Mouse (Mus musculus) erythroblast, embryonic 14.5 days (primary cell): Measurements from ENCODE around the gene Rbfox2.

Experiments used
- GATA1 ChIP-seq: IDR thresholded peaks from 2 replicates; pipeline ENCODE4 v1.6.1; 2012; ENCODE audit warnings: low read length, inconsistent platforms, mixed read lengths
- TAL1 ChIP-seq: IDR thresholded peaks from 3 replicates; pipeline ENCODE4 v1.6.1; 2012; ENCODE audit warnings: low read length, inconsistent platforms, mixed read lengths

DNA sequence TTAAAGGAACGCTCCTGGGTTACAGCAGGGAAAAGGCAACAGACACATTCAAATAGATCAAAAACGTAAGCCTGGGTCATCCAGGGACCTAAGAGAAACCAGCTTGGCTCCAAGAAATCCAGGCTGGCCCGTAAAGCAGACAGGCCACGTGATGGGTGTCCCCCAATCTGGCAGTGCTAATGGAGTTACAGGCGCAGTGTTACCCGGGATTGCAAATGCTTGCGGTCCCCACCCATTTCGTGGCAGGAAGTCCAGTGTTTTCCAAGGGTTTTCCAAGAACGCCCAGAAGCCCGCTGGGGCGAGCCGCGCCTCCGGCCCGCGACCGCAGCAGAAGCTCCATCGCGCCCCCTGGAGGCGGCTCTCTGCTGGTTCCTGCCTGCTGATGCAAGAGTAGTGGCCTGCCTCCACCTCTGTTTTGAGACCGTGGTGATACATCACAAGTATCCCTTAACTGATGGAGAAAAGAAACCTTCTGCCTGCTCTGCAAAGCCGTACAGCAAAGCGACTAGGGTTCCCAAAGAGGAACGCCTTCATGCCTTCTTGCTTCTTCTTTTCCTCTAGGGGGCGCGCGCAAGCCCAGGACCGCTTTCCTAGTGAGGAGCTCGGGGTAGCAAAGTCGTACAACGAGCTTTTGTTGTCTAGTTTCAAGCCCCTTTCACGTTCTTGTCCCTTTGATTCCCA is 29.6 kb upstream of the Rbfox2 start:
- TF ChIP-seq TAL1 (no peak), GATA1 (no peak)
